Mouse (Mus musculus): ENCODE data around the gene Ppp1r32.

GRCm38 (mm10) chr19:10433879-10434540 is 48.7 kb downstream of the Ppp1r32 start:
- TF ChIP-seq CTCF (IDR thresholded peaks at IDR 0.05; ENCODE audit: borderline replicate concordance, insufficient read depth, low read depth, low read length) (no peak), POLR2A (IDR thresholded peaks at IDR 0.05; ENCODE audit: borderline replicate concordance, insufficient read depth, low read length) (no peak)
